Mouse (Mus musculus) limb, embryonic 14.5 days (tissue): Measurements from ENCODE around the gene Fscn1. TPM values are rescaled to one million over a fixed set of nuclear protein-coding genes. Genes with fewer than 3 reads are reported as not detected.

ENCODE experiments used
- ATAC-seq: fragments of 200-750 bp; cut with Nextera tagmentation; 2 replicates; pipeline ENCODE4 v1.8.0; 2017; ENCODE audit warnings: low read depth, moderate number of reproducible peaks, moderate TSS enrichment; ENCODE audit not compliant: low FRiP score
- DNase-seq: peaks from one replicate; pipeline ENCODE4 v3.0.0-alpha.2; 2015; ENCODE audit warnings: low spot score
- H3K27ac ChIP-seq: fragments of 300-500 bp; sonication (generic); replicated peaks from 2 replicates; pipeline ENCODE4 v1.5.1; 2014; ENCODE audit warnings: low read depth, mild to moderate bottlenecking, low read length, moderate library complexity, mixed read lengths
- H3K27me3 ChIP-seq: fragments of 300-500 bp; sonication (generic); 2 replicates; pipeline ENCODE4 v1.6.1; 2014; ENCODE audit warnings: low read length, mixed read lengths; ENCODE audit not compliant: control insufficient read depth, insufficient read depth
- H3K36me3 ChIP-seq: fragments of 300-500 bp; sonication (generic); 2 replicates; pipeline ENCODE4 v1.6.1; 2014; ENCODE audit warnings: mild to moderate bottlenecking, low read length, moderate library complexity, mixed read lengths; ENCODE audit not compliant: control insufficient read depth, insufficient read depth
- H3K4me1 ChIP-seq: fragments of 300-500 bp; sonication (generic); 2 replicates; pipeline ENCODE4 v1.6.1; 2014; ENCODE audit warnings: antibody characterized with exemption, low read length, mixed read lengths; ENCODE audit not compliant: control insufficient read depth, insufficient read depth
- H3K4me2 ChIP-seq: fragments of 300-500 bp; sonication (generic); replicated peaks from 2 replicates; pipeline ENCODE4 v1.6.1; 2014; ENCODE audit warnings: low read depth, mild to moderate bottlenecking, low read length, moderate library complexity; ENCODE audit not compliant: severe bottlenecking
- H3K4me3 ChIP-seq: fragments of 300-500 bp; sonication (generic); replicated peaks from 2 replicates; pipeline ENCODE4 v1.5.1; 2014; ENCODE audit warnings: low read length
- H3K9ac ChIP-seq: fragments of 300-500 bp; sonication (generic); 2 replicates; pipeline ENCODE4 v1.6.1; 2014; ENCODE audit warnings: mild to moderate bottlenecking, low read depth, low read length, moderate library complexity; ENCODE audit not compliant: severe bottlenecking
- H3K9me3 ChIP-seq: fragments of 300-500 bp; sonication (generic); 2 replicates; pipeline ENCODE4 v1.6.1; 2016; ENCODE audit warnings: low read length; ENCODE audit not compliant: control insufficient read depth
- POLR2A ChIP-seq: fragments of 200-500 bp; IDR thresholded peaks from 2 replicates; pipeline ENCODE4 v1.8.0; 2012; ENCODE audit warnings: inconsistent platforms, mild to moderate bottlenecking, moderate library complexity, borderline replicate concordance; ENCODE audit not compliant: insufficient read depth, insufficient read length; ENCODE audit errors: extremely low read depth
- WGBS: fragments of 180-500 bp; shearing (Covaris S2); extraction: QIAGEN DNeasy Blood & Tissue Kit; methylation state at CpG from one replicate; pipeline ENCODE4 v1.1.7; 2014; 5-methylcytosine and 5-hydroxymethylcytosine counted together
- polyA plus RNA-seq, 2 experiments: library from polyadenylated mRNA; depleted of rRNA in 1 of 2; stranded (reverse) in 1 of 2; unstranded in 1 of 2; fragments of >200 nt; fragmentation: Nextera tagmentation in 1 of 2; extraction: Ambion mirVana in 1 of 2; gene quantifications; 2 replicates each; pipeline versions ENCODE4 v1.2.1 to v1.2.3; 2012 to 2014

The Fscn1 gene
- 395 and 512 TPM in 2 replicates for polyA plus RNA-seq (2012; rRNA removed)
- polyA plus RNA-seq (2014; fragmentation: Nextera tagmentation; extraction: Ambion mirVana): 356 and 368 TPM in 2 replicates

- H3K27ac ChIP-seq: peak within 1 kb of the TSS; percentile 98
- peaks cover 16% of the 10 kb centered on the region for H3K4me1 ChIP-seq
- ATAC-seq: peak; percentile 80
- peak within 1 kb of the TSS; percentile 79 for H3K4me3 ChIP-seq
- H3K9ac ChIP-seq: peak within 1 kb of the TSS; percentile 98
- no peaks in the 10 kb centered on the region for H3K9me3 ChIP-seq
- peaks cover 6% of the 10 kb centered on the region; the same call in 1 of the 2 replicates for H3K36me3 ChIP-seq
- H3K27me3 ChIP-seq: no peaks in the 10 kb centered on the region
- peak; percentile 92 for DNase-seq
- peak within 1 kb of the TSS; percentile 96 for H3K4me2 ChIP-seq
- TF ChIP-seq POLR2A: peak; percentile 99
- 8% methylated on average over 43 of the region's 44 CpGs for WGBS
Measured at GRCm38 (mm10) chr5:142959576-142960556, at the start of gene Fscn1. Gene Fscn1, plus strand, starts transcription at chr5:142960343.

GRCm38 (mm10) chr5:142911629-142912028 lies 48.5 kb upstream of the Fscn1 start:
- DNase-seq (no peak), ATAC-seq (no peak)
- Histone ChIP-seq H3K9ac (no peak overlapping the region), H3K9me3 (no peaks in the 10 kb centered on the region), H3K4me1 (peaks cover 31% of the 10 kb centered on the region), H3K4me2 (no peak overlapping the region), H3K4me3 (no peak overlapping the region), H3K36me3 (no peaks in the 10 kb centered on the region), H3K27me3 (no peaks in the 10 kb centered on the region), H3K27ac (no peak overlapping the region)
- TF ChIP-seq POLR2A: no peak
- WGBS: 68% methylated on average over 2 of the region's 2 CpGs

- DNase-seq (no peak), ATAC-seq (no peak)
- Histone ChIP-seq H3K9me3 (no peaks in the 10 kb centered on the region), H3K4me1 (peaks cover 26% of the 10 kb centered on the region), H3K4me3 (no peak overlapping the region), H3K27ac (no peak overlapping the region), H3K36me3 (no peaks in the 10 kb centered on the region), H3K9ac (no peak overlapping the region), H3K4me2 (no peak overlapping the region), H3K27me3 (no peaks in the 10 kb centered on the region)
- 91% methylated on average over 3 of the region's 3 CpGs for WGBS
- no peak for TF ChIP-seq POLR2A
Measured at GRCm38 (mm10) chr5:142912320-142912719, 47.8 kb upstream of the Fscn1 start.

- H3K9ac ChIP-seq: no peak overlapping the region
- H3K9me3 ChIP-seq: no peaks in the 10 kb centered on the region
- no peak for TF ChIP-seq POLR2A
- no peak overlapping the region for H3K27ac ChIP-seq
- H3K4me2 ChIP-seq: no peak overlapping the region
- H3K4me1 ChIP-seq: peaks cover 22% of the 10 kb centered on the region
- no peaks in the 10 kb centered on the region for H3K27me3 ChIP-seq
- ATAC-seq (no peak), DNase-seq (no peak)
- 78% methylated on average over 4 of the region's 4 CpGs for WGBS
- H3K36me3 ChIP-seq: no peaks in the 10 kb centered on the region
- no peak overlapping the region for H3K4me3 ChIP-seq
Measured at GRCm38 (mm10) chr5:142912739-142913138, 47.4 kb upstream of the Fscn1 start.

GRCm38 (mm10) chr5:142915231-142915630 lies 44.9 kb upstream of the Fscn1 start:
- no peak overlapping the region for H3K9ac ChIP-seq
- H3K4me2 ChIP-seq: no peak overlapping the region
- no peak overlapping the region for H3K27ac ChIP-seq
- H3K4me3 ChIP-seq: no peak overlapping the region
- no peaks in the 10 kb centered on the region for H3K36me3 ChIP-seq
- H3K9me3 ChIP-seq: no peaks in the 10 kb centered on the region
- no peaks in the 10 kb centered on the region for H3K27me3 ChIP-seq
- WGBS: 91% methylated on average over 11 of the region's 11 CpGs
- TF ChIP-seq POLR2A: no peak
- no peaks in the 10 kb centered on the region for H3K4me1 ChIP-seq
- DNase-seq (no peak), ATAC-seq (no peak)
